Mouse (Mus musculus): ENCODE data around the gene Jazf1.

- TF ChIP-seq POLR2A (IDR thresholded peaks at IDR 0.05; ENCODE audit: low read depth, low read length) (no peak), CTCF (IDR thresholded peaks at IDR 0.05; ENCODE audit: extremely low read depth, insufficient read depth, insufficient read length, insufficient replicate concordance) (0 out of 2 replicates have a peak, but pooled peaks have one; percentile 4)
Measured at GRCm38 (mm10) chr6:52973351-52973750, 95.1 kb downstream of the Jazf1 start.

All from spleen, adult 2 months (tissue).